Mouse (Mus musculus) lung, embryonic 16.5 days (tissue): Measurements from ENCODE around the gene Cubn. TPM values are rescaled to one million over a fixed set of nuclear protein-coding genes. Genes with fewer than 3 reads are reported as not detected.

Experiments
- ATAC-seq: fragments of 200-750 bp; cut with Nextera tagmentation; 2 replicates; pipeline ENCODE4 v1.8.0; 2017; ENCODE audit warnings: low read depth, mild to moderate bottlenecking, moderate library complexity
- H3K27ac ChIP-seq: fragments of 300-500 bp; sonication (generic); 2 replicates; pipeline ENCODE4 v1.5.1; 2014; ENCODE audit warnings: mild to moderate bottlenecking, control low read depth, low read length
- H3K27me3 ChIP-seq: fragments of 300-500 bp; sonication (generic); 2 replicates; pipeline ENCODE4 v1.6.1; 2014; ENCODE audit warnings: low read depth, low read length, mixed read lengths; ENCODE audit not compliant: control insufficient read depth, insufficient read depth
- H3K36me3 ChIP-seq: fragments of 300-500 bp; sonication (generic); 2 replicates; pipeline ENCODE4 v1.6.1; 2014; ENCODE audit warnings: low read length; ENCODE audit not compliant: control insufficient read depth, insufficient read depth
- H3K4me1 ChIP-seq: fragments of 300-500 bp; sonication (generic); replicated peaks from 2 replicates; pipeline ENCODE4 v1.6.1; 2014; ENCODE audit warnings: low read length, mixed read lengths; ENCODE audit not compliant: control insufficient read depth, insufficient read depth
- H3K4me2 ChIP-seq: fragments of 300-500 bp; sonication (generic); 2 replicates; pipeline ENCODE4 v1.6.1; 2014; ENCODE audit warnings: low read depth, low read length, control low read depth
- H3K4me3 ChIP-seq: fragments of 300-500 bp; sonication (generic); 2 replicates; pipeline ENCODE4 v1.5.1; 2014; ENCODE audit warnings: mild to moderate bottlenecking, low read length, control low read depth
- H3K9ac ChIP-seq: fragments of 300-500 bp; sonication (generic); 2 replicates; pipeline ENCODE4 v1.6.1; 2014; ENCODE audit warnings: low read length, control low read depth
- H3K9me3 ChIP-seq: fragments of 300-500 bp; sonication (generic); 2 replicates; pipeline ENCODE4 v1.6.1; 2016; ENCODE audit warnings: low read length; ENCODE audit not compliant: control insufficient read depth
- WGBS: fragments of 180-500 bp; shearing (Covaris S2); extraction: QIAGEN DNeasy Blood & Tissue Kit; methylation state at CpG from one replicate; pipeline ENCODE4 v1.1.7; 2014; 5-methylcytosine and 5-hydroxymethylcytosine counted together
- polyA plus RNA-seq: library from polyadenylated mRNA; unstranded; fragments of >200 nt; fragmentation: Nextera tagmentation; extraction: Ambion mirVana; gene quantifications from 2 replicates; pipeline ENCODE4 v1.2.1, GENCODE M21; 2015

The Cubn gene
- polyA plus RNA-seq, 1 experiment from 2014 or later: 0.75 TPM

GRCm38 (mm10) chr2:13496087-13496486 is 4.5 kb upstream of the Cubn start:
- Histone ChIP-seq H3K9ac (no peak overlapping the region), H3K27me3 (no peaks in the 10 kb centered on the region), H3K4me3 (no peak overlapping the region), H3K27ac (no peak overlapping the region), H3K4me1 (no peaks in the 10 kb centered on the region), H3K9me3 (no peaks in the 10 kb centered on the region), H3K4me2 (no peak overlapping the region), H3K36me3 (no peaks in the 10 kb centered on the region)
- no peak for ATAC-seq
- WGBS: 68% methylated on average over 2 of the region's 2 CpGs

GRCm38 (mm10) chr2:13492927-13493326 is 1.3 kb upstream of the Cubn start:
- no peaks in the 10 kb centered on the region for H3K4me1 ChIP-seq
- H3K27ac ChIP-seq: no peak overlapping the region
- no peaks in the 10 kb centered on the region for H3K9me3 ChIP-seq
- H3K4me3 ChIP-seq: no peak overlapping the region
- no peaks in the 10 kb centered on the region for H3K27me3 ChIP-seq
- H3K9ac ChIP-seq: no peak overlapping the region
- no peak for ATAC-seq
- H3K36me3 ChIP-seq: no peaks in the 10 kb centered on the region
- no peak overlapping the region for H3K4me2 ChIP-seq
- 75% methylated on average over 4 of the region's 4 CpGs for WGBS

DNA sequence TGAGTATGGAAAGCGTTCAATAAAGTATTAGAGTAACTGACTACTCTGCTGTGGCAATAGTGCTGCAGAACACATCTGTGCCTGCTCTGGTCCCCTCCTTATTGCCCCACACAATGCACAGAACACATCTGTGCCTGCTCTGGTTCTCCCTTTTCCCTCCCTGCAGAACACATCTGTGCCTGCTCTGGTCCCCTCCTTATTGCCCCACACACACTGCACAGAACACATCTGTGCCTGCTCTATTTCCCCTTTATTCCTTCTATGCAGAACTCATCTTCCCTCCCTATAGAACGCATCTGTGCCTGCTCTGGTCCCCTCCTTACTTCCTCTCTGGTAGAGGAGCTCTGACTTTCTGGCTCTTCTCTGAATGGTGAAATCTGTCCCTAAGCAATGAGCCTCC is 1.1 kb downstream of the Cubn start:
- H3K27ac ChIP-seq: no peak overlapping the region
- no peaks in the 10 kb centered on the region for H3K36me3 ChIP-seq
- no peaks in the 10 kb centered on the region for H3K4me1 ChIP-seq
- WGBS: 83% methylated on average over 2 of the region's 2 CpGs
- no peaks in the 10 kb centered on the region for H3K27me3 ChIP-seq
- no peak overlapping the region for H3K4me2 ChIP-seq
- no peak for ATAC-seq
- H3K4me3 ChIP-seq: no peak overlapping the region
- no peaks in the 10 kb centered on the region for H3K9me3 ChIP-seq
- no peak overlapping the region for H3K9ac ChIP-seq

DNA sequence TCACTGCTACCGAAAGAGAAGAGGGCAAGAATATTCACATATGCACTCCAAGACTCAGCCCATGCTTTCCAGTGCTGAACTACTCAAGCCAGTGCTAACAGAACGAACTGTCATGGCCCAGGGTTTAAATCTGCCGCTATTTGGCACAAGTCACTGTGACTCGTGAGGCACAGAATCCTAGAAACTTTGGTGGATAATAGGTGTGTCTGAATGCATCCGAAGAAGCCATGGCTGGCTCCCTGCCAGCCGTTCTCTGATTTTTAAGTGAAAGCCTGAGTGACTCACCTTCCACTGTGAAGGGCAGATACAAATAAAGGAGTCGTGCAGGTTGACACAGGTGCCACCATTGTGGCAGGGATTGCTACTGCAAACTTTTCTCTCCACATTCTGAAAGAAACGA is 5.1 kb downstream of the Cubn start:
- Histone ChIP-seq H3K4me2 (no peak overlapping the region), H3K9me3 (no peaks in the 10 kb centered on the region), H3K27me3 (no peaks in the 10 kb centered on the region), H3K9ac (no peak overlapping the region), H3K27ac (no peak overlapping the region), H3K4me3 (no peak overlapping the region), H3K36me3 (no peaks in the 10 kb centered on the region), H3K4me1 (no peaks in the 10 kb centered on the region)
- no peak for ATAC-seq
- WGBS: 59% methylated on average over 8 of the region's 8 CpGs

GRCm38 (mm10) chr2:13484566-13484965 is 7.0 kb downstream of the Cubn start:
- Histone ChIP-seq H3K4me2 (no peak overlapping the region), H3K4me1 (no peaks in the 10 kb centered on the region), H3K36me3 (no peaks in the 10 kb centered on the region), H3K27ac (no peak overlapping the region), H3K9me3 (no peaks in the 10 kb centered on the region), H3K9ac (no peak overlapping the region), H3K4me3 (no peak overlapping the region), H3K27me3 (no peaks in the 10 kb centered on the region)
- WGBS: 70% methylated on average over 3 of the region's 3 CpGs
- no peak for ATAC-seq

DNA sequence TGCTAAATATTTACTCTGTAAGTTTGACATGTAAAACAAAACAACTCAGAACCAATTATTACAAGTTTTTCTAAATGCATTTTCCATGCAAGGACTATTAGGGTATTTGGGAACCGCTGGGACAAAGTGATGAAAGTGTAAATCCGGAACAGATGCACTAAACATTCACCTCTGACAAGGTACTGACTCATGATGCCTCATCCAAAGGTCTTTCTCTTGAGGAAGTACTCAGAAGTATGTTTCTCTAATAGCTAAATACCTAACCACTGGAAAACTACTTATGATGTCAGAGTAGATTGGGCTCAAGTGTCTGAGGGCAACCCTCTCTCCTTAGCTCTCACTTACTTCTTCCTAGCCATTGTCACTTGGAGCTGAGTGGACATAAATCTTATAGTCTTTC is 10.9 kb downstream of the Cubn start:
- H3K36me3 ChIP-seq: no peaks in the 10 kb centered on the region
- WGBS: 87% methylated on average over 2 of the region's 2 CpGs
- no peak overlapping the region for H3K4me2 ChIP-seq
- no peaks in the 10 kb centered on the region for H3K27me3 ChIP-seq
- no peaks in the 10 kb centered on the region for H3K4me1 ChIP-seq
- H3K9me3 ChIP-seq: no peaks in the 10 kb centered on the region
- H3K4me3 ChIP-seq: no peak overlapping the region
- no peak overlapping the region for H3K9ac ChIP-seq
- no peak overlapping the region for H3K27ac ChIP-seq
- ATAC-seq: no peak

GRCm38 (mm10) chr2:13479165-13479564 is 12.4 kb downstream of the Cubn start:
- Histone ChIP-seq H3K9ac (no peak overlapping the region), H3K36me3 (no peaks in the 10 kb centered on the region), H3K27me3 (no peaks in the 10 kb centered on the region), H3K4me1 (no peaks in the 10 kb centered on the region), H3K4me3 (no peak overlapping the region), H3K27ac (no peak overlapping the region), H3K4me2 (no peak overlapping the region), H3K9me3 (no peaks in the 10 kb centered on the region)
- no peak for ATAC-seq
- WGBS: 71% methylated on average over 7 of the region's 7 CpGs

DNA sequence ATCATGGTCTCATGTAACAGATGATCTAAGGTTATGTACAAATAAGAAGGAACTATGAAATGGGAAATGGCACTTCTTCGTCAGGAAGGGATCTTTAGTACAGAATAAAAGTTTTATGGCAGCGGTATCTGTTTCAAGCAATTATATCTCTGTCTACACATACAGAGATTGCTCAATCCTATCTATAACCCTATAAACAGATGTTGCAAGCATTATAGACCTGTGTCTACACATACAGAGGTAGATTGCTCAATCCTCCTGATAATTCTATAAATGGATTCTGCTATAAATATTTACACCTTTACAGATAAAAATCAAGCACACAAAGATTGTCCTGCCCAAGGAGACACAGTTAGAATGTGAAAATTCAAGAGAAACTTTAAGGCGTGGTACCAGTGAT is 21.5 kb downstream of the Cubn start:
- no peaks in the 10 kb centered on the region for H3K4me1 ChIP-seq
- no peaks in the 10 kb centered on the region for H3K27me3 ChIP-seq
- H3K4me2 ChIP-seq: no peak overlapping the region
- no peak overlapping the region for H3K9ac ChIP-seq
- no peak overlapping the region for H3K4me3 ChIP-seq
- H3K27ac ChIP-seq: no peak overlapping the region
- 88% methylated on average over 3 of the region's 3 CpGs for WGBS
- no peaks in the 10 kb centered on the region for H3K9me3 ChIP-seq
- H3K36me3 ChIP-seq: no peaks in the 10 kb centered on the region
- no peak for ATAC-seq

GRCm38 (mm10) chr2:13469641-13470040 is 22.0 kb downstream of the Cubn start:
- Histone ChIP-seq H3K9me3 (no peaks in the 10 kb centered on the region), H3K27ac (no peak overlapping the region), H3K9ac (no peak overlapping the region), H3K27me3 (no peaks in the 10 kb centered on the region), H3K4me1 (no peaks in the 10 kb centered on the region), H3K36me3 (no peaks in the 10 kb centered on the region), H3K4me2 (no peak overlapping the region), H3K4me3 (no peak overlapping the region)
- 80% methylated on average over 4 of the region's 4 CpGs for WGBS
- no peak for ATAC-seq

- H3K27me3 ChIP-seq: no peaks in the 10 kb centered on the region
- 76% methylated on average over 3 of the region's 3 CpGs for WGBS
- H3K36me3 ChIP-seq: no peaks in the 10 kb centered on the region
- no peak overlapping the region for H3K4me3 ChIP-seq
- no peak overlapping the region for H3K27ac ChIP-seq
- no peak for ATAC-seq
- no peaks in the 10 kb centered on the region for H3K9me3 ChIP-seq
- no peaks in the 10 kb centered on the region for H3K4me1 ChIP-seq
- H3K9ac ChIP-seq: no peak overlapping the region
- H3K4me2 ChIP-seq: no peak overlapping the region
Observed at GRCm38 (mm10) chr2:13466685-13467084, 24.9 kb downstream of the Cubn start.
